Mouse (Mus musculus): ENCODE results near the gene Fosl1. TPM values are rescaled to one million over a fixed set of nuclear protein-coding genes. Genes with fewer than 3 reads are reported as not detected.
"Not testable (repeated sequence)": the region's sequence is repeated elsewhere in the genome, so short reads cannot be mapped to it uniquely, and the experiment has no call there.

Fosl1 gene
- 146 TPM for polyA plus RNA-seq (2012; fragmentation: generic; extraction: Trizol)
- long read RNA-seq, experiment 1, transcript Fosl1-201 (4 exons, 1,864 nt) = major isoform, 32 of 43 reads
- long read RNA-seq, experiment 1, partial matches to known transcripts = 1 of 43 reads
- long read RNA-seq, experiment 1, other reads (novel, unspliced or antisense) = 10 of 43 reads
- long read RNA-seq, experiment 2, transcript Fosl1-201 (4 exons, 1,864 nt) = major isoform, 140 of 229 reads
- long read RNA-seq, experiment 2, partial matches to known transcripts = 5 of 229 reads
- long read RNA-seq, experiment 2, other reads (novel, unspliced or antisense) = 84 of 229 reads

DNA sequence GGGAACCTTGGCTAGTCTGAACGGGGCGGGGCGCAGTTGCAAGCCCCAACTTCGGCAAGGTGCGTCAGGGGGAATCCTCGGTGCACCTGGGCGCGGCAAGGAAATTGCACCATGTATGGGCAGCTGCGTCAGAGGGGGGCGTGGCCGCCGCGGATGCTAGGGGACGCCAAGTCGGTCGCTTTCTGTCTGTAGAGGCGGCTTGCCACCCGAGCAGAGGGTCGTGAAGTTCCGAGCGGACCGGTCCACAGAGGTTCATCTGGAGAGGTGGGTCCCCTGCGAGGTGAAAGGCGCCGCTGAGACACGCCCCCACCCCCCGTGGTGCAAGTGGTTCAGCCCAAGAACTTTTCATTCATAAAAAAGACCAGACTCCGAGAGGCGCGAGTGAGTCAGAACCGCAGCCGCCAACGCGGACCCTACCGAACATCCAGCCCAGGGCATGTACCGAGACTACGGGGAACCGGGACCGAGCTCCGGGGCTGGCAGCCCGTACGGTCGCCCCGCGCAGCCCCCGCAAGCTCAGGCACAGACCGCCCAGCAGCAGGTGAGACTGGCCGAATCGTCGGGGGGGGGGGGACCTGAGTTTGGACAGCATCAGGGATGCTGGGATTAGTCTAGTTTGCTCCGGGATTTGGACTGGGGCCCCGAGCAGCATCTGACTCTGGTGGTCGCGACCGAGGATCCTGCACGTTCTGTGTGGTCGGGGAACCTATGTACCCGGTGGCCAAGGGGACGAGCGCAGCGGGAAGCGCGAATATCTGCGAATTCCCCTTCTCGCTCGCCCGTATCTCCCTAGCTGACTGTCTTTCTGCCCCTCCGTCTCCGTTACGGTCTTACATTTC lies at the start of gene Fosl1:
Gene Fosl1, plus strand, starts transcription at position 33 of the 839 bp plus-strand sequence.
- peaks cover 46% of the 10 kb centered on the region for H3K79me3 ChIP-seq (ENCODE audit: low read depth)
- H3K27me3 ChIP-seq (ENCODE audit: control insufficient read depth, insufficient read depth, insufficient read length) = no peaks in the 10 kb centered on the region
- peaks cover 64% of the 10 kb centered on the region for H3K79me2 ChIP-seq (ENCODE audit: control insufficient read depth, insufficient read depth)
- peak within 1 kb of the TSS; percentile 99 for H3K4me3 ChIP-seq (ENCODE audit: insufficient read depth, poor library complexity, severe bottlenecking)
- TF ChIP-seq CTCF (IDR thresholded peaks at IDR 0.05; ENCODE audit: control insufficient read depth, insufficient read depth, insufficient read length) = no peak
- TF ChIP-seq CEBPB (IDR thresholded peaks at IDR 0.05; ENCODE audit: low read depth) = peak; percentile 23
- H3K36me3 ChIP-seq (ENCODE audit: control insufficient read depth, insufficient read depth) = peaks cover 36% of the 10 kb centered on the region
- peak within 1 kb of the TSS; percentile 80 for H3ac ChIP-seq (ENCODE audit: control insufficient read depth, insufficient read length, low read depth)

DNA sequence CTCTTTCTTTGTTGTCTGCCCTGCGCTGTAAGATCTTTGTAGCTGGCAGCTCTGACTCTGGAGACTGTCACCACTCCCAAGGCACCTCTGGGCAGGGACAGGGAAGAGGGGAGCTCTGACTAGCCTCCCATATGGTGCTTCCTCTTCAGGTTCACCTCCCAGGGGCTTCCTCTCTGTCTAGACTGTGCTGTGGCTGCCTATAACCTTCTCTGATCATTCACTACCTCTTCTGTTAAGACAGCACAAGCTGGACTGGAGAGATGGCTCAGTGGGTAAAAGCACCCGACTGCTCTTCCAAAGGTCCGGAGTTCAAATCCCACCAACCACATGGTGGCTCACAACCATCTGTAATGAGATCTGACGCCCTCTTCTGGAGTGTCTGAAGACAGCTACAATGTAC lies 46.3 kb upstream of the Fosl1 start:
- not testable (repeated sequence) for H3K79me2 ChIP-seq (ENCODE audit: control insufficient read depth, insufficient read depth); H3K27me3 ChIP-seq (ENCODE audit: control insufficient read depth, insufficient read depth, insufficient read length); H3ac ChIP-seq (ENCODE audit: control insufficient read depth, insufficient read length, low read depth); H3K79me3 ChIP-seq (ENCODE audit: low read depth); H3K36me3 ChIP-seq (ENCODE audit: control insufficient read depth, insufficient read depth); H3K4me3 ChIP-seq (ENCODE audit: insufficient read depth, poor library complexity, severe bottlenecking)

DNA sequence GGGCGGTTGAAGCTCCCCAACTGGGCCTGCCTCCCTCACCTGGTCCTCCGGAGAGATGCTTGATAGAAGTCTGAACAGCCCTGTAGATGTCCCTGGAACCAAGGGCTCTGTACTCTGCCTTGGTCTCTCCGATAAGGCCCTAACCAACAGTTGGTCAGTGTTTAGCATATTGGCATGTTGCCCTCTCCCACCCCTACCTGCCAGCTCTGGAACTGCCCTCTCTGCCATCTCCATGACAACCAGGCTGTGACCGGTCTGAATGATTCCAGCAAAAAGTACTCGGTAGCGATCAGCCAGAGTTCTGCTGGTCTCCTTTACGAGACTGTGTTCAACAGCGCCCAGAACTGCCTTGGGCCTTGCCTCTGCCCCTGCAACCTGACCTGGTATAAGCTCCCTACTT lies 45.1 kb upstream of the Fosl1 start, which contains the start of gene Tsga10ip:
Gene Tsga10ip, minus strand, starts transcription at position 234 of the 400 bp plus-strand sequence.
- TF ChIP-seq MYOG (IDR thresholded peaks at IDR 0.05; ENCODE audit: control insufficient read depth, extremely low read depth, insufficient read length) = no peak
- TF ChIP-seq FOSL1 (IDR thresholded peaks at IDR 0.05; ENCODE audit: insufficient read depth, low read length, poor library complexity, severe bottlenecking) = no peak
- TF ChIP-seq CTCF (IDR thresholded peaks at IDR 0.05; ENCODE audit: control insufficient read depth, insufficient read depth, insufficient read length) = no peak
- TF ChIP-seq MYOD1 (IDR thresholded peaks at IDR 0.05; ENCODE audit: control insufficient read depth, insufficient read length, low read depth) = no peak
- no peak for TF ChIP-seq CEBPB (IDR thresholded peaks at IDR 0.05; ENCODE audit: low read depth)
- TF ChIP-seq USF1 (IDR thresholded peaks at IDR 0.05; ENCODE audit: low read depth) = no peak

DNA sequence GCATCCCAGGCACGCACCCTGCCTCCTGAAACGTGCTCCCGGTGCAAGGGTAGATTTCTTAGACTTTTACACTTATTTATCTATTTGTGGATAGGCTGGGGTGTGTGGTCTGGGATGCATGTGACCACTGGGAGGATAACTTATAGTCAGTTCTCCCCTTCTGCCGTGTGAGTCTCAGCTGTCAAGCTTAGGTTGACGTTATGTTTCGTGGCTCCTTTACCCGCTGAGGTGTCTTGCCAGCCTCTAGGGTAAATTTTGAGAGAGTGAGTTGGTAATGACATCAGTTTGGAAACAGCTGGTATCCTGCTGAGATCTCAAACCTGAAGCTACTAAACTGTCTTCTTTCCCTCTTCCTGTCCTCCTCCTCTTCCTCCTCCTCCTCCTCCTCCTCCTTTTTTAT lies 41.4 kb upstream of the Fosl1 start:
- Histone ChIP-seq H3K27me3 (ENCODE audit: control insufficient read depth, insufficient read depth, insufficient read length) (no peaks in the 10 kb centered on the region), H3K79me3 (ENCODE audit: low read depth) (no peaks in the 10 kb centered on the region), H3ac (ENCODE audit: control insufficient read depth, insufficient read length, low read depth) (no peak overlapping the region), H3K79me2 (ENCODE audit: control insufficient read depth, insufficient read depth) (no peaks in the 10 kb centered on the region), H3K36me3 (ENCODE audit: control insufficient read depth, insufficient read depth) (no peaks in the 10 kb centered on the region), H3K4me3 (ENCODE audit: insufficient read depth, poor library complexity, severe bottlenecking) (no peak overlapping the region)
- no peak for TF ChIP-seq MYOD1 (IDR thresholded peaks at IDR 0.05; ENCODE audit: control insufficient read depth, insufficient read length, low read depth)
- no peak for TF ChIP-seq FOSL1 (IDR thresholded peaks at IDR 0.05; ENCODE audit: insufficient read depth, low read length, poor library complexity, severe bottlenecking)
- no peak for TF ChIP-seq MAX (IDR thresholded peaks at IDR 0.05)
- no peak for TF ChIP-seq MYOG (IDR thresholded peaks at IDR 0.05; ENCODE audit: control insufficient read depth, extremely low read depth, insufficient read length)
- TF ChIP-seq CEBPB (IDR thresholded peaks at IDR 0.05; ENCODE audit: low read depth) = no peak

More for the DNA sequence above, 45.1 kb upstream of the Fosl1 start, which contains the start of gene Tsga10ip:
- Histone ChIP-seq H3K27me3 (ENCODE audit: control insufficient read depth, insufficient read depth, insufficient read length) (no peaks in the 10 kb centered on the region), H3K36me3 (ENCODE audit: control insufficient read depth, insufficient read depth) (no peaks in the 10 kb centered on the region), H3ac (ENCODE audit: control insufficient read depth, insufficient read length, low read depth) (no peak within 1 kb of the TSS), H3K4me3 (ENCODE audit: insufficient read depth, poor library complexity, severe bottlenecking) (no peak within 1 kb of the TSS), H3K79me2 (ENCODE audit: control insufficient read depth, insufficient read depth) (no peaks in the 10 kb centered on the region), H3K79me3 (ENCODE audit: low read depth) (no peaks in the 10 kb centered on the region)

DNA sequence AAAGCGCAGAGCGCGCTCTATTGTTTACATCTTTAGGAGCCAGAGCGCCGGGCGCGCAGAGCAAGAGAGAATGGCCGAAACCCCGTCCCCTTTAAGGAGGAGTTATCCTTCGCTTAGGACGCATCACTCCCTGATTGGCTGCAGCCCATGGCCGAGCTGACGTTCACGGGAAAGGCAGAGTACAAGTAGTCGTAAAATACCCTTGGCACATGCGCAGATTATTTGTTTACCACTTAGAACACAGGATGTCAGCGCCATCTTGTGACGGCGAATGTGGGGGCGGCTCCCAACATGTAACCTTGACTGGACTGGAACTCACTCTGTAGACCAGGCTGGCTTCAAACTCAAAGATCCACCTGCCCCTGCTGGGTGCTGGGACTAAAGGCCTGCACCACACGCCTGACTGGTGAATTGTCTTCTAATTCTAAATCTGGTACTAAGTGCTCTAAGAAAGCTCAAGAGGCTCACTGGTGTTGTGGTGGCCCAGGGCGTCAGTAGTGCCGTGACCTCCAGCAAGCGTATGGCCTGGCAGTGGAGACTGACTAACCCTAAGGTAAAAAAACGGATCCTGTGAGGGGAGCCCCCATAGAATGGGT lies 40.7 kb upstream of the Fosl1 start:
- not testable (repeated sequence) for H3ac ChIP-seq (ENCODE audit: control insufficient read depth, insufficient read length, low read depth); H3K79me2 ChIP-seq (ENCODE audit: control insufficient read depth, insufficient read depth); H3K36me3 ChIP-seq (ENCODE audit: control insufficient read depth, insufficient read depth); H3K79me3 ChIP-seq (ENCODE audit: low read depth); H3K27me3 ChIP-seq (ENCODE audit: control insufficient read depth, insufficient read depth, insufficient read length); H3K4me3 ChIP-seq (ENCODE audit: insufficient read depth, poor library complexity, severe bottlenecking)

DNA sequence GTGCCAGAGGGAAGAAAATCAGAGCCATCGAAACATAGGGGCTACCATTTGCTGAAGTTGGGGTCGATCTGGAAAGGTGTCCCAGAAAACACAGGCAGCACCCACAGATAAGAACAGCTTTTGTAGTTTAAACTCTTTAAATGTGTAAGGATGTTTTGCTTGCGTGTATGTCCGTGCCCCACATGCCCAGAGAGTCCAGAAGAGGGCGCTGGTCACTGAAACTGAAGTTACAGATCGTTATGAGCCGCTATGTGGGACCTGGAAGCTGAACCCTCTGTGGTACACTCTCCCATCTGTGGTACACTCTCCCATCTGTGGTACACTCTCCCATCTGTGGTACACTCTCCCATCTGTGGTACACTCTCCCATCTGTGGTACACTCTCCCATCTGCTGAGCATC lies 40.2 kb upstream of the Fosl1 start:
- Histone ChIP-seq H3K79me3 (ENCODE audit: low read depth) (no peaks in the 10 kb centered on the region), H3K27me3 (ENCODE audit: control insufficient read depth, insufficient read depth, insufficient read length) (no peaks in the 10 kb centered on the region), H3K4me3 (ENCODE audit: insufficient read depth, poor library complexity, severe bottlenecking) (no peak overlapping the region), H3K79me2 (ENCODE audit: control insufficient read depth, insufficient read depth) (no peaks in the 10 kb centered on the region), H3K36me3 (ENCODE audit: control insufficient read depth, insufficient read depth) (no peaks in the 10 kb centered on the region), H3ac (ENCODE audit: control insufficient read depth, insufficient read length, low read depth) (no peak overlapping the region)
- TF ChIP-seq MYOD1 (IDR thresholded peaks at IDR 0.05; ENCODE audit: control insufficient read depth, insufficient read length, low read depth) (no peak), CTCF (IDR thresholded peaks at IDR 0.05; ENCODE audit: control insufficient read depth, insufficient read depth, insufficient read length) (peak; percentile 31), CEBPB (IDR thresholded peaks at IDR 0.05; ENCODE audit: low read depth) (no peak)
